Comparison of ENCODE assay signal across 8 mouse cellular contexts in the genomic region with DNA sequence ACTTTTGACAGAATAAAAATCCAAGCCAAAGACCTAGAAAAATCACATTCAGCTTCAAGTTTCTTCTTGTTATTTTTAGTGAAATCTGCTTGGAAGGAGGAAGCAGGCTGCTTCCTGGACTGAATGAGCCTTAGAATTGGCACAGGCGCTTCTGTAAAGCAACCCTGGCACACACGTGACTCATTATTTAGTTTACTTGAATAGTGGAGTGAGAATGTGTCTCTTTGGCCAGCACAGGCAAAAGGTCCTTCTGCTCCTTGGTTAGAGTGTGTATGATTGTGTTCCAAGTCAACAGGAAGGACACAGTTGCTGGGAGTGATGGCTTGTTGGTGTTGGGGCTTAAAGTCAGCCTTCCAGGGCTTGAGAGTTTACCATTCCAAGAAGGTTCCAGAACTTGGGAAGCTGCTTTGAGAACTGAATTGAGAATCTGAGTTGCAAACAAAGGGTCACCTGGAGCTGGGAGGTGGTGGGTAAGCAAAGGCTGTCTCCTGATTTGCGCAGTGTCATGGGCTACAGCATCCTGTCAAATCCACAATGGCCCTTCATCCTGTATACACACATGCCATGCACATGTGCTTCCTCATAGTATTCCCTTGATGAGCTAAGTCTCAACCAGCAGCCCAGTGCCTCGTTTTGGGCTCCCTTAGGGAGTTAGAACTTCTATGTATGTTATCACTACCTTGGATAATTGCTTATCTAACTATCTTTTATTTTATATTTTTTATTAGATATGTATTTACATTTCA. TPM values are rescaled to one million over a fixed set of nuclear protein-coding genes. Genes with fewer than 3 reads are reported as not detected.
DNase-seq lines count a peak whose midpoint lies in the region; ATAC-seq and TF ChIP-seq lines count a peak whose summit lies in the region.

No protein-coding gene starts in this region.

- ATAC-seq in limb, embryonic 14.5 days (ENCODE audit: low FRiP score, low read depth): no peak
- peak; percentile 52; the same call in 1 of the 2 replicates for ATAC-seq in heart, embryonic 16.5 days (replicated peaks; ENCODE audit: extremely low read depth, insufficient read depth, low FRiP score)
- no peak for ATAC-seq in midbrain, embryonic 13.5 days

- 71% methylated on average over 4 of the region's 4 CpGs for WGBS in limb, embryonic 14.5 days
- WGBS in limb, embryonic 10.5 days: 80% methylated on average over 4 of the region's 4 CpGs
- WGBS in heart, embryonic 16.5 days: 62% methylated on average over 4 of the region's 4 CpGs
- WGBS in midbrain, embryonic 13.5 days: 88% methylated on average over 4 of the region's 4 CpGs

- 0 out of 2 replicates have a peak overlapping the region, but pooled peaks have one; percentile 26 for H3K27ac ChIP-seq in limb, embryonic 14.5 days (replicated peaks; ENCODE audit: low read depth, low read length)
- no peak overlapping the region for H3K27ac ChIP-seq in limb, embryonic 10.5 days
- peak overlapping the region; percentile 79 for H3K27ac ChIP-seq in heart, embryonic 16.5 days (ENCODE audit: low read length)
- H3K27ac ChIP-seq in midbrain, embryonic 13.5 days: no peak overlapping the region

- H3K9me3 ChIP-seq in limb, embryonic 14.5 days (ENCODE audit: control insufficient read depth, low read length): no peaks in the 10 kb centered on the region
- H3K9me3 ChIP-seq in limb, embryonic 10.5 days (replicated peaks): no peaks in the 10 kb centered on the region
- H3K9me3 ChIP-seq in heart, embryonic 16.5 days (replicated peaks; ENCODE audit: control insufficient read depth, low read length): no peaks in the 10 kb centered on the region
- H3K9me3 ChIP-seq in midbrain, embryonic 13.5 days: no peaks in the 10 kb centered on the region

- DNase-seq in limb, embryonic 14.5 days (ENCODE audit: low spot score): peak; percentile 26
- no peak for DNase-seq in limb, embryonic 10.5 days (ENCODE audit: low spot score)
- DNase-seq in brain, adult 2 months (ENCODE audit: low read depth, low spot score): peak; percentile 43
- DNase-seq in left cerebral cortex, postnatal 14 days (ENCODE audit: low spot score in 2 of 2): peak; percentile 34 to 52
- DNase-seq in thymus, postnatal 0 days (ENCODE audit: low spot score): no peak
- no peak for DNase-seq in ovary, postnatal 14 days (ENCODE audit: low spot score)

- no peaks in the 10 kb centered on the region for H3K27me3 ChIP-seq in limb, embryonic 14.5 days (ENCODE audit: control insufficient read depth, insufficient read depth, low read length)
- H3K27me3 ChIP-seq in limb, embryonic 10.5 days (ENCODE audit: low read depth, poor library complexity, severe bottlenecking): no peaks in the 10 kb centered on the region
- no peaks in the 10 kb centered on the region for H3K27me3 ChIP-seq in heart, embryonic 16.5 days (ENCODE audit: control insufficient read depth, insufficient read depth, low read length)
- no peaks in the 10 kb centered on the region for H3K27me3 ChIP-seq in midbrain, embryonic 13.5 days

- no peak overlapping the region for H3K9ac ChIP-seq in limb, embryonic 14.5 days (ENCODE audit: low read depth, low read length, severe bottlenecking)
- H3K9ac ChIP-seq in heart, embryonic 16.5 days (ENCODE audit: low read length): no peak overlapping the region
- H3K9ac ChIP-seq in midbrain, embryonic 13.5 days (replicated peaks): no peak overlapping the region

- intact Hi-C loops in left cerebral cortex, postnatal 14 days (cut with DNase I): loop anchor here (5.0 kb wide), 1 partner anchor 38 kb away; the partner anchor contains the start of gene Swap70

- H3K36me3 ChIP-seq in limb, embryonic 14.5 days (ENCODE audit: control insufficient read depth, insufficient read depth, low read length): peaks cover 8% of the 10 kb centered on the region; the same call in 1 of the 2 replicates
- peaks cover 14% of the 10 kb centered on the region; the same call in 1 of the 2 replicates for H3K36me3 ChIP-seq in limb, embryonic 10.5 days
- H3K36me3 ChIP-seq in heart, embryonic 16.5 days (ENCODE audit: control insufficient read depth, insufficient read depth): peaks cover 3% of the 10 kb centered on the region
- no peaks in the 10 kb centered on the region for H3K36me3 ChIP-seq in midbrain, embryonic 13.5 days

- peaks cover 3% of the 10 kb centered on the region; the same call in 1 of the 2 replicates for H3K4me1 ChIP-seq in limb, embryonic 14.5 days (ENCODE audit: control insufficient read depth, insufficient read depth, low read length)
- H3K4me1 ChIP-seq in limb, embryonic 10.5 days: 0 out of 2 replicates have a peak, but pooled peaks cover 5% of the 10 kb centered on the region
- peaks cover 22% of the 10 kb centered on the region for H3K4me1 ChIP-seq in heart, embryonic 16.5 days (ENCODE audit: control insufficient read depth, insufficient read depth, low read length)
- no peaks in the 10 kb centered on the region for H3K4me1 ChIP-seq in midbrain, embryonic 13.5 days (replicated peaks)

- H3K4me3 ChIP-seq in limb, embryonic 14.5 days (replicated peaks; ENCODE audit: low read length): no peak overlapping the region
- H3K4me3 ChIP-seq in limb, embryonic 10.5 days: no peak overlapping the region
- no peak overlapping the region for H3K4me3 ChIP-seq in heart, embryonic 16.5 days (ENCODE audit: low read length)
- H3K4me3 ChIP-seq in midbrain, embryonic 13.5 days (replicated peaks): no peak overlapping the region

- H3K4me2 ChIP-seq in limb, embryonic 14.5 days (replicated peaks; ENCODE audit: low read depth, low read length, severe bottlenecking): no peak overlapping the region
- no peak overlapping the region for H3K4me2 ChIP-seq in heart, embryonic 16.5 days (ENCODE audit: low read depth, low read length)
- no peak overlapping the region for H3K4me2 ChIP-seq in midbrain, embryonic 13.5 days (replicated peaks)

- no peak for TF ChIP-seq POLR2A in limb, embryonic 14.5 days (IDR thresholded peaks at IDR 0.05; ENCODE audit: borderline replicate concordance, extremely low read depth, insufficient read depth, insufficient read length)

RNA-seq across cellular contexts. Expression of gene Swap70, which starts 38.6 kb away (rescaled TPM):
- polyA plus RNA-seq in limb, embryonic 14.5 days (2012; rRNA removed): 25.6 and 25.8 TPM in 2 replicates
- 27.5 and 32.9 TPM in 2 replicates for polyA plus RNA-seq in limb, embryonic 14.5 days (2014; fragmentation: Nextera tagmentation; extraction: Ambion mirVana)
- 32.8 and 34.8 TPM in 2 replicates for polyA plus RNA-seq in limb, embryonic 10.5 days (2016; fragmentation: Nextera tagmentation; extraction: Ambion mirVana)
- polyA plus RNA-seq in heart, embryonic 16.5 days (2015; fragmentation: Nextera tagmentation; extraction: Ambion mirVana): 21.4 and 22.3 TPM in 2 replicates
- total RNA-seq in left cerebral cortex, postnatal 14 days (2021): 10 to 100 TPM; 12.5 to 14.3 TPM
- polyA plus RNA-seq in thymus, postnatal 0 days (2015; fragmentation: Nextera tagmentation; extraction: Ambion mirVana): 24.7 and 25.5 TPM in 2 replicates
- 10.2 TPM in 2 replicates for polyA plus RNA-seq in midbrain, embryonic 13.5 days (2015; fragmentation: Nextera tagmentation; extraction: Ambion mirVana)

Comparison
In these comparisons a context has a peak if more than half of its experiments do, and no peak if none do; other contexts are left out.
1. DNase-seq: peak in limb, embryonic 14.5 days (single experiment), brain, adult 2 months (single experiment) and left cerebral cortex, postnatal 14 days (2 of 2); none in limb, embryonic 10.5 days (single experiment), thymus, postnatal 0 days (single experiment) and ovary, postnatal 14 days (single experiment).
2. H3K27ac ChIP-seq: peak in limb, embryonic 14.5 days (single experiment) and heart, embryonic 16.5 days (single experiment); none in limb, embryonic 10.5 days (single experiment) and midbrain, embryonic 13.5 days (single experiment).